Mouse (Mus musculus): ENCODE data around the gene Olfr1221. TPM values are rescaled to one million over a fixed set of nuclear protein-coding genes. Genes with fewer than 3 reads are reported as not detected.

The Olfr1221 gene
- polyA plus RNA-seq, 1 experiment from 2014 or later, result not detected

Other genes with a start within 250 kb of the Olfr1221 start
- not detected in 2 replicates for gene Olfr1208, start 215.0 kb downstream of the Olfr1221 start, polyA plus RNA-seq (2015; fragmentation: Nextera tagmentation; extraction: Ambion mirVana)
- gene Olfr1209, start 202.1 kb downstream of the Olfr1221 start, polyA plus RNA-seq (2015; fragmentation: Nextera tagmentation; extraction: Ambion mirVana), result not detected in 2 replicates
- gene Olfr1211, start 179.2 kb downstream of the Olfr1221 start, polyA plus RNA-seq (2015; fragmentation: Nextera tagmentation; extraction: Ambion mirVana), result not detected in 2 replicates
- gene Olfr1212, start 163.3 kb downstream of the Olfr1221 start, polyA plus RNA-seq (2015; fragmentation: Nextera tagmentation; extraction: Ambion mirVana), result not detected in 2 replicates
- gene Gm13762, start 137.0 kb downstream of the Olfr1221 start, polyA plus RNA-seq (2015; fragmentation: Nextera tagmentation; extraction: Ambion mirVana), result not detected in 2 replicates
- gene Olfr1214, start 124.6 kb downstream of the Olfr1221 start, polyA plus RNA-seq (2015; fragmentation: Nextera tagmentation; extraction: Ambion mirVana), result not detected in 2 replicates
- gene Olfr1215, start 110.3 kb downstream of the Olfr1221 start, polyA plus RNA-seq (2015; fragmentation: Nextera tagmentation; extraction: Ambion mirVana), result not detected in 2 replicates
- not detected in 2 replicates for gene Olfr1216, start 98.9 kb downstream of the Olfr1221 start, polyA plus RNA-seq (2015; fragmentation: Nextera tagmentation; extraction: Ambion mirVana)
- not detected in 2 replicates for gene Olfr1217, start 85.2 kb downstream of the Olfr1221 start, polyA plus RNA-seq (2015; fragmentation: Nextera tagmentation; extraction: Ambion mirVana)
- gene Olfr1218, start 56.1 kb downstream of the Olfr1221 start, polyA plus RNA-seq (2015; fragmentation: Nextera tagmentation; extraction: Ambion mirVana), result not detected in 2 replicates
- not detected in 2 replicates for gene Olfr1219, start 33.8 kb downstream of the Olfr1221 start, polyA plus RNA-seq (2015; fragmentation: Nextera tagmentation; extraction: Ambion mirVana)
- not detected in 2 replicates for gene Olfr1220, start 10.4 kb downstream of the Olfr1221 start, polyA plus RNA-seq (2015; fragmentation: Nextera tagmentation; extraction: Ambion mirVana)
- not detected in 2 replicates for gene Olfr1222, start 15.8 kb upstream of the Olfr1221 start, polyA plus RNA-seq (2015; fragmentation: Nextera tagmentation; extraction: Ambion mirVana)
- not detected in 2 replicates for gene Olfr1223, start 34.3 kb upstream of the Olfr1221 start, polyA plus RNA-seq (2015; fragmentation: Nextera tagmentation; extraction: Ambion mirVana)
- not detected in 2 replicates for gene Olfr1224-ps1, start 46.8 kb upstream of the Olfr1221 start, polyA plus RNA-seq (2015; fragmentation: Nextera tagmentation; extraction: Ambion mirVana)
- gene Olfr1225, start 57.4 kb upstream of the Olfr1221 start, polyA plus RNA-seq (2015; fragmentation: Nextera tagmentation; extraction: Ambion mirVana), result not detected in 2 replicates
- gene Olfr1226, start 82.8 kb upstream of the Olfr1221 start, polyA plus RNA-seq (2015; fragmentation: Nextera tagmentation; extraction: Ambion mirVana), result not detected in 2 replicates
- gene Olfr1228, start 136.8 kb upstream of the Olfr1221 start, polyA plus RNA-seq (2015; fragmentation: Nextera tagmentation; extraction: Ambion mirVana), result not detected in 2 replicates
- gene Olfr1229, start 170.7 kb upstream of the Olfr1221 start, polyA plus RNA-seq (2015; fragmentation: Nextera tagmentation; extraction: Ambion mirVana), result not detected in 2 replicates
- not detected in 2 replicates for gene Olfr1230, start 180.0 kb upstream of the Olfr1221 start, polyA plus RNA-seq (2015; fragmentation: Nextera tagmentation; extraction: Ambion mirVana)
- gene Olfr1231, start 189.8 kb upstream of the Olfr1221 start, polyA plus RNA-seq (2015; fragmentation: Nextera tagmentation; extraction: Ambion mirVana), result not detected in 2 replicates
- not detected in 2 replicates for gene Olfr1232, start 212.4 kb upstream of the Olfr1221 start, polyA plus RNA-seq (2015; fragmentation: Nextera tagmentation; extraction: Ambion mirVana)
- gene Olfr1233, start 225.1 kb upstream of the Olfr1221 start, polyA plus RNA-seq (2015; fragmentation: Nextera tagmentation; extraction: Ambion mirVana), result not detected in 2 replicates
- not detected in 2 replicates for gene Olfr1234, start 247.6 kb upstream of the Olfr1221 start, polyA plus RNA-seq (2015; fragmentation: Nextera tagmentation; extraction: Ambion mirVana)